Mouse (Mus musculus): ENCODE measurements around the gene Cd81. TPM values are rescaled to one million over a fixed set of nuclear protein-coding genes. Genes with fewer than 3 reads are reported as not detected.
A peak's percentile ranks its signal among the peaks of the same experiment; 100 is the strongest.

Gene Cd81
- polyA plus RNA-seq, 1 experiment = 824 TPM

GRCm38 (mm10) chr7:143086366-143086765 lies 33.8 kb downstream of the Cd81 start:
- no peak overlapping the region for H3K4me3 ChIP-seq (ENCODE audit: insufficient read depth, low read depth, low read length)
- no peaks in the 10 kb centered on the region for H3K4me1 ChIP-seq (ENCODE audit: control insufficient read depth, insufficient read depth, low read length)
- DNase-seq = peak; percentile 66
- WGBS = 52% methylated on average over 2 of the region's 2 CpGs
- TF ChIP-seq CTCF (conservative IDR thresholded peaks at IDR 0.05; ENCODE audit: insufficient read depth, insufficient read length, low read depth, low read length) (peak; percentile 89), POLR2A (IDR thresholded peaks at IDR 0.05; ENCODE audit: low read depth, low read length) (no peak)
- H3K27ac ChIP-seq (ENCODE audit: insufficient read depth, low read depth, low read length) = no peak overlapping the region
- H3K27me3 ChIP-seq (replicated peaks; ENCODE audit: control insufficient read depth, insufficient read depth, low read length) = no peaks in the 10 kb centered on the region
- H3K36me3 ChIP-seq (ENCODE audit: control insufficient read depth, insufficient read depth, low read length) = no peaks in the 10 kb centered on the region

GRCm38 (mm10) chr7:143087070-143087579 lies 34.6 kb downstream of the Cd81 start:
- H3K27ac ChIP-seq (ENCODE audit: insufficient read depth, low read depth, low read length) = no peak overlapping the region
- DNase-seq = peak; percentile 61

GRCm38 (mm10) chr7:143093847-143094246 lies 41.3 kb downstream of the Cd81 start:
- no peak overlapping the region for H3K27ac ChIP-seq (ENCODE audit: insufficient read depth, low read depth, low read length)
- H3K27me3 ChIP-seq (replicated peaks; ENCODE audit: control insufficient read depth, insufficient read depth, low read length) = no peaks in the 10 kb centered on the region
- no peak for TF ChIP-seq POLR2A (IDR thresholded peaks at IDR 0.05; ENCODE audit: low read depth, low read length)
- no peak overlapping the region for H3K4me3 ChIP-seq (ENCODE audit: insufficient read depth, low read depth, low read length)
- no peak for DNase-seq
- WGBS = 79% methylated on average over 3 of the region's 3 CpGs
- no peaks in the 10 kb centered on the region for H3K36me3 ChIP-seq (ENCODE audit: control insufficient read depth, insufficient read depth, low read length)
- H3K4me1 ChIP-seq (ENCODE audit: control insufficient read depth, insufficient read depth, low read length) = no peaks in the 10 kb centered on the region

More at GRCm38 (mm10) chr7:143087070-143087579, 34.6 kb downstream of the Cd81 start:
- no peak overlapping the region for H3K4me3 ChIP-seq (ENCODE audit: insufficient read depth, low read depth, low read length)
- no peaks in the 10 kb centered on the region for H3K27me3 ChIP-seq (replicated peaks; ENCODE audit: control insufficient read depth, insufficient read depth, low read length)
- WGBS = 62% methylated on average over 4 of the region's 4 CpGs
- H3K4me1 ChIP-seq (ENCODE audit: control insufficient read depth, insufficient read depth, low read length) = no peaks in the 10 kb centered on the region
- H3K36me3 ChIP-seq (ENCODE audit: control insufficient read depth, insufficient read depth, low read length) = no peaks in the 10 kb centered on the region
- no peak for TF ChIP-seq POLR2A (IDR thresholded peaks at IDR 0.05; ENCODE audit: low read depth, low read length)
- peak; percentile 67 for TF ChIP-seq CTCF (conservative IDR thresholded peaks at IDR 0.05; ENCODE audit: insufficient read depth, insufficient read length, low read depth, low read length)

GRCm38 (mm10) chr7:143094592-143095553 lies 42.3 kb downstream of the Cd81 start, which contains the start of gene Trpm5:
Trpm5 (minus strand) TSS chr7:143094642.
- Histone ChIP-seq H3K27ac (ENCODE audit: insufficient read depth, low read depth, low read length) (no peak within 1 kb of the TSS), H3K4me3 (ENCODE audit: insufficient read depth, low read depth, low read length) (no peak within 1 kb of the TSS), H3K27me3 (replicated peaks; ENCODE audit: control insufficient read depth, insufficient read depth, low read length) (no peaks in the 10 kb centered on the region), H3K36me3 (ENCODE audit: control insufficient read depth, insufficient read depth, low read length) (no peaks in the 10 kb centered on the region), H3K4me1 (ENCODE audit: control insufficient read depth, insufficient read depth, low read length) (no peaks in the 10 kb centered on the region)
- WGBS = 51% methylated on average over 10 of the region's 10 CpGs
- peak; percentile 55 for DNase-seq
- TF ChIP-seq POLR2A (IDR thresholded peaks at IDR 0.05; ENCODE audit: low read depth, low read length) (no peak), CTCF (conservative IDR thresholded peaks at IDR 0.05; ENCODE audit: insufficient read depth, insufficient read length, low read depth, low read length) (peak; percentile 81)

GRCm38 (mm10) chr7:143095554-143095907 lies 43.0 kb downstream of the Cd81 start:
- TF ChIP-seq POLR2A (IDR thresholded peaks at IDR 0.05; ENCODE audit: low read depth, low read length) (no peak), CTCF (conservative IDR thresholded peaks at IDR 0.05; ENCODE audit: insufficient read depth, insufficient read length, low read depth, low read length) (no peak)
- DNase-seq = no peak
- no peaks in the 10 kb centered on the region for H3K4me1 ChIP-seq (ENCODE audit: control insufficient read depth, insufficient read depth, low read length)
- no peaks in the 10 kb centered on the region for H3K36me3 ChIP-seq (ENCODE audit: control insufficient read depth, insufficient read depth, low read length)
- no peak overlapping the region for H3K27ac ChIP-seq (ENCODE audit: insufficient read depth, low read depth, low read length)
- no peak overlapping the region for H3K4me3 ChIP-seq (ENCODE audit: insufficient read depth, low read depth, low read length)
- no peaks in the 10 kb centered on the region for H3K27me3 ChIP-seq (replicated peaks; ENCODE audit: control insufficient read depth, insufficient read depth, low read length)
- WGBS = 58% methylated on average over 1 of the region's 1 CpGs

GRCm38 (mm10) chr7:143100759-143101158 lies 48.2 kb downstream of the Cd81 start:
- Histone ChIP-seq H3K27me3 (replicated peaks; ENCODE audit: control insufficient read depth, insufficient read depth, low read length) (no peaks in the 10 kb centered on the region), H3K4me1 (ENCODE audit: control insufficient read depth, insufficient read depth, low read length) (peaks cover 3% of the 10 kb centered on the region; the same call in 1 of the 2 replicates), H3K27ac (ENCODE audit: insufficient read depth, low read depth, low read length) (no peak overlapping the region), H3K36me3 (ENCODE audit: control insufficient read depth, insufficient read depth, low read length) (no peaks in the 10 kb centered on the region), H3K4me3 (ENCODE audit: insufficient read depth, low read depth, low read length) (no peak overlapping the region)
- TF ChIP-seq POLR2A (IDR thresholded peaks at IDR 0.05; ENCODE audit: low read depth, low read length) (no peak), CTCF (conservative IDR thresholded peaks at IDR 0.05; ENCODE audit: insufficient read depth, insufficient read length, low read depth, low read length) (no peak)
- 52% methylated on average over 4 of the region's 4 CpGs for WGBS
- no peak for DNase-seq

- DNase-seq = peak; percentile 72
- H3K27ac ChIP-seq (ENCODE audit: insufficient read depth, low read depth, low read length) = no peak overlapping the region
- no peaks in the 10 kb centered on the region for H3K27me3 ChIP-seq (replicated peaks; ENCODE audit: control insufficient read depth, insufficient read depth, low read length)
- no peak overlapping the region for H3K4me3 ChIP-seq (ENCODE audit: insufficient read depth, low read depth, low read length)
- TF ChIP-seq POLR2A (IDR thresholded peaks at IDR 0.05; ENCODE audit: low read depth, low read length) = no peak
- TF ChIP-seq CTCF (conservative IDR thresholded peaks at IDR 0.05; ENCODE audit: insufficient read depth, insufficient read length, low read depth, low read length) = no peak
- peaks cover 7% of the 10 kb centered on the region for H3K4me1 ChIP-seq (ENCODE audit: control insufficient read depth, insufficient read depth, low read length)
- 64% methylated on average over 11 of the region's 11 CpGs for WGBS
- H3K36me3 ChIP-seq (ENCODE audit: control insufficient read depth, insufficient read depth, low read length) = no peaks in the 10 kb centered on the region
These were observed 52.8 kb downstream of the Cd81 start for GRCm38 (mm10) chr7:143105258-143105897.
